Mouse (Mus musculus) spleen, postnatal 10 days (tissue): ENCODE measurements around the gene Pkig.
"Not testable (repeated sequence)": the region's sequence is repeated elsewhere in the genome, so short reads cannot be mapped to it uniquely, and the experiment has no call there.

Source experiments
- DNase-seq, 2 experiments: peaks; one replicate each; pipeline ENCODE4 v3.0.0; 2021 to 2022; ENCODE audit warnings: low spot score in 2 of 2

The Pkig gene

GRCm38 (mm10) chr2:163643576-163643971 lies 14.6 kb upstream of the Pkig start:
- no peak for DNase-seq

GRCm38 (mm10) chr2:163644047-163644446 lies 14.1 kb upstream of the Pkig start:
- DNase-seq: no peak

GRCm38 (mm10) chr2:163644575-163645385 lies 13.4 kb upstream of the Pkig start, which contains the start of gene Serinc3:
Gene Serinc3 (minus strand): TSS chr2:163645131.
- peak; percentile 100 for DNase-seq

GRCm38 (mm10) chr2:163645700-163646460 lies 12.3 kb upstream of the Pkig start:
- peak in 1 of 2 experiments; percentile 42 for DNase-seq

GRCm38 (mm10) chr2:163646461-163647080 lies 11.6 kb upstream of the Pkig start:
- DNase-seq: no peak

- not testable (repeated sequence) for DNase-seq
These were observed 2.5 kb upstream of the Pkig start for GRCm38 (mm10) chr2:163655699-163656098.

GRCm38 (mm10) chr2:163657486-163657885 lies 700 bp upstream of the Pkig start:
- no peak for DNase-seq

GRCm38 (mm10) chr2:163658941-163659340 lies 755 bp downstream of the Pkig start:
- peak; percentile 41 to 55 for DNase-seq

- DNase-seq: peak in 1 of 2 experiments; percentile 40
These were observed 1.2 kb downstream of the Pkig start for GRCm38 (mm10) chr2:163659431-163659830.

- DNase-seq: no peak
These were observed 2.0 kb downstream of the Pkig start for GRCm38 (mm10) chr2:163660103-163660701.

GRCm38 (mm10) chr2:163661371-163661850 lies 3.2 kb downstream of the Pkig start:
- no peak for DNase-seq

- DNase-seq: no peak
These were observed 3.9 kb downstream of the Pkig start for GRCm38 (mm10) chr2:163662076-163662475.

GRCm38 (mm10) chr2:163662698-163663221 lies 4.6 kb downstream of the Pkig start:
- DNase-seq: peak in 1 of 2 experiments; percentile 63

GRCm38 (mm10) chr2:163663930-163664329 lies 5.7 kb downstream of the Pkig start:
- no peak for DNase-seq

GRCm38 (mm10) chr2:163667045-163667444 lies 8.9 kb downstream of the Pkig start:
- no peak for DNase-seq

GRCm38 (mm10) chr2:163670872-163671594 lies 12.8 kb downstream of the Pkig start:
- no peak for DNase-seq

- DNase-seq: no peak
These were observed 16.2 kb downstream of the Pkig start for GRCm38 (mm10) chr2:163674397-163674796.

GRCm38 (mm10) chr2:163675144-163675619 lies 17.0 kb downstream of the Pkig start:
- no peak for DNase-seq

- no peak for DNase-seq
These were observed 17.5 kb downstream of the Pkig start for GRCm38 (mm10) chr2:163675662-163676061.

GRCm38 (mm10) chr2:163676321-163676720 lies 18.1 kb downstream of the Pkig start:
- no peak for DNase-seq

- no peak for DNase-seq
These were observed 18.6 kb downstream of the Pkig start for GRCm38 (mm10) chr2:163676745-163677144.
